Mouse (Mus musculus) CH12.LX (cell line): ENCODE measurements around the gene Slco1a4. TPM values are rescaled to one million over a fixed set of nuclear protein-coding genes. Genes with fewer than 3 reads are reported as not detected.

Source experiments
- DNase-seq: peaks from one replicate; pipeline ENCODE4 v3.0.0-alpha.2; 2013; ENCODE audit errors: extremely low read depth
- H3K27ac ChIP-seq: 2 replicates; pipeline ENCODE4 v1.5.1; 2012; ENCODE audit warnings: low read depth, mild to moderate bottlenecking, control low read depth, moderate library complexity; ENCODE audit not compliant: insufficient read depth
- H3K27me3 ChIP-seq: replicated peaks from 2 replicates; pipeline ENCODE3; 2012; ENCODE audit warnings: inconsistent platforms
- H3K36me3 ChIP-seq, 2 experiments: replicated peaks in 1 of 2; 2 replicates each; pipeline versions ENCODE3 to v1.6.1; 2012; ENCODE audit warnings: inconsistent platforms in 1 of 2, low read length in 1 of 2, mild to moderate bottlenecking in 1 of 2, mixed read lengths in 1 of 2, moderate library complexity in 1 of 2; ENCODE audit not compliant: control insufficient read depth in 1 of 2, insufficient read depth in 1 of 2
- H3K4me1 ChIP-seq, 2 experiments: 2 replicates each; pipeline ENCODE4 v1.6.1; 2012; ENCODE audit warnings: inconsistent platforms in 1 of 2, moderate library complexity in 1 of 2; ENCODE audit not compliant: insufficient read depth in 2 of 2, control insufficient read depth in 1 of 2
- H3K4me2 ChIP-seq: 2 replicates; pipeline ENCODE4 v1.6.1; 2012; ENCODE audit warnings: low read depth, mild to moderate bottlenecking, control low read depth; ENCODE audit not compliant: poor library complexity, insufficient read depth, severe bottlenecking
- H3K4me3 ChIP-seq, 3 experiments: fragments of 150-350 bp in 1 of 3; sonication (generic) in 1 of 3; replicated peaks in 1 of 3; 2 replicates each; pipeline versions ENCODE3 to v1.5.1; 2011 to 2012; ENCODE audit warnings: low read depth in 2 of 3, low read length in 2 of 3, mild to moderate bottlenecking in 2 of 3, moderate library complexity in 2 of 3, control low read depth in 1 of 3, improper control_type of control experiment in 1 of 3, inconsistent platforms in 1 of 3, mixed read lengths in 1 of 3; ENCODE audit not compliant: poor library complexity in 1 of 3
- H3K79me2 ChIP-seq: replicated peaks from 2 replicates; pipeline ENCODE4 v1.6.1; 2012; ENCODE audit warnings: mild to moderate bottlenecking, moderate library complexity; ENCODE audit not compliant: control insufficient read depth, poor library complexity, insufficient read depth, severe bottlenecking; ENCODE audit errors: extremely low read depth
- H3K9ac ChIP-seq: 2 replicates; pipeline ENCODE4 v1.6.1; 2012; ENCODE audit warnings: low read depth, mild to moderate bottlenecking, control low read depth, moderate library complexity; ENCODE audit not compliant: insufficient read depth
- H3K9me3 ChIP-seq: replicated peaks from 2 replicates; pipeline ENCODE3; 2012; ENCODE audit warnings: low read length, inconsistent platforms, mixed read lengths
- CHD2 ChIP-seq: IDR thresholded peaks from 2 replicates; pipeline ENCODE4 v1.6.1; 2011; ENCODE audit warnings: low read length, improper control_type of control experiment
- ETS1 ChIP-seq: conservative IDR thresholded peaks from 2 replicates; pipeline ENCODE4 v1.6.1; 2012; ENCODE audit warnings: low read depth, mild to moderate bottlenecking, inconsistent platforms, low read length, improper control_type of control experiment, moderate library complexity
- MAX ChIP-seq: IDR thresholded peaks from 2 replicates; pipeline ENCODE4 v1.6.1; 2011; ENCODE audit warnings: low read length, improper control_type of control experiment
- PAX5 ChIP-seq: IDR thresholded peaks from 2 replicates; pipeline ENCODE4 v1.6.1; 2012; ENCODE audit warnings: low read length, inconsistent platforms, mixed read lengths
- RAD21 ChIP-seq: IDR thresholded peaks from 2 replicates; pipeline ENCODE4 v1.6.1; 2011; ENCODE audit warnings: low read depth, mild to moderate bottlenecking, low read length, improper control_type of control experiment, moderate library complexity
- USF1 ChIP-seq: IDR thresholded peaks from 2 replicates; pipeline ENCODE4 v1.6.1; 2014; ENCODE audit warnings: low read depth, mild to moderate bottlenecking, inconsistent platforms, low read length, improper control_type of control experiment
- USF2 ChIP-seq: conservative IDR thresholded peaks from 2 replicates; pipeline ENCODE4 v1.6.1; 2011; ENCODE audit warnings: low read depth, low read length, improper control_type of control experiment
- ZNF384 ChIP-seq: IDR thresholded peaks from 2 replicates; pipeline ENCODE4 v1.6.1; 2012; ENCODE audit warnings: low read depth, low read length, improper control_type of control experiment, inconsistent platforms
- dilution Hi-C: fragments of 300-500 bp; cut with MboI; formaldehyde crosslinking; loops from 2 replicates; pipeline ENCODE4 v1.14.3; 2020; ENCODE audit warnings: low sequenced_read_pairs; ENCODE audit not compliant: extremely low pct_unique_long_range_greater_than_20kb, extremely low pct_ligation_motif_present
- in situ Hi-C: fragments of 300-500 bp; cut with MboI; formaldehyde crosslinking; loops from 3 replicates; pipeline ENCODE4 v1.14.3; 2019; ENCODE audit warnings: low sequenced_read_pairs, low pct_ligation_motif_present, low pct_unique_long_range_greater_than_20kb, mixed read lengths
- polyA plus RNA-seq: library from polyadenylated mRNA; unstranded; fragments of >175 nt; gene quantifications from 2 replicates; pipeline ENCODE4 v1.2.1, GENCODE M21; 2012; ENCODE audit warnings: low read depth; ENCODE audit not compliant: insufficient read length
- total RNA-seq, 2 experiments: library from RNA; depleted of rRNA; stranded (reverse); fragments of 300-350 nt in 1 of 2; fragments of >200 nt in 1 of 2; gene quantifications; 2 replicates each; pipeline ENCODE4 v1.2.3; 2012 to 2014

Gene Slco1a4
- total and polyA plus RNA-seq, 3 experiments: not detected

GRCm38 (mm10) chr6:141866026-141866425 is 10.0 kb upstream of the Slco1a4 start:
- Histone ChIP-seq H3K36me3 (no peaks in the 10 kb centered on the region), H3K27ac (no peak overlapping the region), H3K4me3 (no peak overlapping the region), H3K27me3 (no peaks in the 10 kb centered on the region), H3K9ac (no peak overlapping the region), H3K9me3 (peaks cover 20% of the 10 kb centered on the region), H3K79me2 (no peaks in the 10 kb centered on the region), H3K4me1 (no peaks in the 10 kb centered on the region), H3K4me2 (no peak overlapping the region)
- in situ Hi-C loops: no loop called here
- no peak for TF ChIP-seq MAX
- no peak for TF ChIP-seq USF1
- TF ChIP-seq PAX5: no peak
- TF ChIP-seq CHD2: no peak
- no peak for DNase-seq
- dilution Hi-C loops: no loop called here

- DNase-seq: no peak
- TF ChIP-seq ETS1 (no peak), USF2 (no peak)
Observed at GRCm38 (mm10) chr6:141857735-141858531, 1.9 kb upstream of the Slco1a4 start.

DNA sequence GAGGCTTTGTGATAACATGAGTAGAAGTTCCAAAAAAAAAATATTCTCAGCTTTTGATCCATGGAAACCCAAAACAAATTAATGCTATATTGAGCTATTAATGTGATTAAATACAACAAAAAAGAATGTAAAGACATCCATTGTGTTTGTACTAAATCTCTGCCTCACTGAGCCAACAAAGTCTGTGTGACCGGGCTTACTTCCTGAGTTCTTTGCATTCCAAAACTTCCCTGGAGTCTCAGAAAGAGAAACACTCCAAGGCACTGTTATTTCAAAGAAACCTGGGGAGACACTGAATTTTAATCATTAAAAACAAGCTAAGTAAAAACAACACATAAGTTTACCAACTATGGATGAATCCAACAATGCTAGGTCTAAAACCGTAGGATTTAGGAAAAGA is 2.4 kb downstream of the Slco1a4 start:
- H3K79me2 ChIP-seq: no peaks in the 10 kb centered on the region
- no peak overlapping the region for H3K9ac ChIP-seq
- H3K27ac ChIP-seq: no peak overlapping the region
- no peak for DNase-seq
- no peak overlapping the region for H3K4me3 ChIP-seq
- H3K4me1 ChIP-seq: no peaks in the 10 kb centered on the region
- dilution Hi-C loops (no loop called here), in situ Hi-C loops (no loop called here)
- no peaks in the 10 kb centered on the region for H3K27me3 ChIP-seq
- H3K4me2 ChIP-seq: no peak overlapping the region
- H3K36me3 ChIP-seq: no peaks in the 10 kb centered on the region
- H3K9me3 ChIP-seq: peaks cover 30% of the 10 kb centered on the region
- no peak for TF ChIP-seq ZNF384
- no peak for TF ChIP-seq RAD21

More at GRCm38 (mm10) chr6:141857735-141858531, 1.9 kb upstream of the Slco1a4 start:
- Histone ChIP-seq H3K27me3 (no peaks in the 10 kb centered on the region), H3K4me2 (no peak overlapping the region), H3K79me2 (no peaks in the 10 kb centered on the region), H3K4me1 (no peaks in the 10 kb centered on the region), H3K36me3 (no peaks in the 10 kb centered on the region), H3K9me3 (peaks cover 14% of the 10 kb centered on the region), H3K27ac (no peak overlapping the region), H3K4me3 (no peak overlapping the region), H3K9ac (no peak overlapping the region)
- dilution Hi-C loops (no loop called here), in situ Hi-C loops (no loop called here)
